Mouse (Mus musculus) kidney, embryonic 16.5 days (tissue): ENCODE measurements around the gene Gpr135. TPM values are rescaled to one million over a fixed set of nuclear protein-coding genes. Genes with fewer than 3 reads are reported as not detected.

Source experiments
- ATAC-seq: fragments of 200-750 bp; cut with Nextera tagmentation; 2 replicates; pipeline ENCODE4 v1.8.0; 2017; ENCODE audit warnings: moderate TSS enrichment; ENCODE audit not compliant: low FRiP score, low TSS enrichment
- H3K27ac ChIP-seq: fragments of 300-500 bp; sonication (generic); 2 replicates; pipeline ENCODE4 v1.5.1; 2014; ENCODE audit warnings: low read length
- H3K27me3 ChIP-seq: fragments of 300-500 bp; sonication (generic); 2 replicates; pipeline ENCODE4 v1.6.1; 2014; ENCODE audit warnings: low read length, control low read depth, mixed read lengths; ENCODE audit not compliant: insufficient read depth
- H3K36me3 ChIP-seq: fragments of 300-500 bp; sonication (generic); 2 replicates; pipeline ENCODE4 v1.6.1; 2014; ENCODE audit warnings: low read length, control low read depth, mixed read lengths; ENCODE audit not compliant: insufficient read depth
- H3K4me1 ChIP-seq: fragments of 300-500 bp; sonication (generic); 2 replicates; pipeline ENCODE4 v1.6.1; 2014; ENCODE audit warnings: low read length, control low read depth, mixed read lengths; ENCODE audit not compliant: insufficient read depth
- H3K4me2 ChIP-seq: fragments of 300-500 bp; sonication (generic); replicated peaks from 2 replicates; pipeline ENCODE4 v1.6.1; 2014; ENCODE audit warnings: low read depth, low read length
- H3K4me3 ChIP-seq: fragments of 300-500 bp; sonication (generic); 2 replicates; pipeline ENCODE4 v1.5.1; 2014; ENCODE audit warnings: mild to moderate bottlenecking, low read length
- H3K9ac ChIP-seq: fragments of 300-500 bp; sonication (generic); replicated peaks from 2 replicates; pipeline ENCODE4 v1.6.1; 2014; ENCODE audit warnings: low read length
- H3K9me3 ChIP-seq: fragments of 300-500 bp; sonication (generic); 2 replicates; pipeline ENCODE4 v1.6.1; 2016; ENCODE audit warnings: low read length, control low read depth
- WGBS: fragments of 180-500 bp; shearing (Covaris S2); extraction: QIAGEN DNeasy Blood & Tissue Kit; methylation state at CpG from one replicate; pipeline ENCODE4 v1.1.7; 2014; 5-methylcytosine and 5-hydroxymethylcytosine counted together
- polyA plus RNA-seq: library from polyadenylated mRNA; unstranded; fragments of >200 nt; fragmentation: Nextera tagmentation; extraction: Ambion mirVana; gene quantifications from 2 replicates; pipeline ENCODE4 v1.2.1, GENCODE M21; 2015

Gene Gpr135
- polyA plus RNA-seq, 1 experiment from 2014 or later, result 0.69 TPM

GRCm38 (mm10) chr12:72085329-72086165 is 14.6 kb upstream of the Gpr135 start, which contains the start of the genes L3hypdh and Jkamp:
TSS of gene L3hypdh (minus strand) at chr12:72085439.
TSS of gene Jkamp (plus strand) at chr12:72085589.
- under 1% methylated on average over 56 of the region's 60 CpGs for WGBS
- Histone ChIP-seq H3K4me1 (peaks cover 34% of the 10 kb centered on the region), H3K4me3 (peak within 1 kb of the TSS; percentile 83), H3K27me3 (no peaks in the 10 kb centered on the region), H3K4me2 (peak within 1 kb of the TSS; percentile 86), H3K27ac (peak within 1 kb of the TSS; percentile 96), H3K9me3 (no peaks in the 10 kb centered on the region), H3K9ac (peak within 1 kb of the TSS; percentile 85), H3K36me3 (peaks cover 3% of the 10 kb centered on the region)
- ATAC-seq, result peak; percentile 98

- Histone ChIP-seq H3K4me3 (peak overlapping the region; percentile 83), H3K9ac (peak overlapping the region; percentile 81), H3K27ac (peak overlapping the region; percentile 91), H3K36me3 (no peaks in the 10 kb centered on the region; the same call in 1 of the 2 replicates), H3K27me3 (no peaks in the 10 kb centered on the region), H3K4me1 (peaks cover 34% of the 10 kb centered on the region), H3K4me2 (peak overlapping the region; percentile 86), H3K9me3 (no peaks in the 10 kb centered on the region)
- 0% methylated on average over 31 of the region's 31 CpGs for WGBS
- peak; percentile 50 for ATAC-seq
These were observed 14.1 kb upstream of the Gpr135 start for GRCm38 (mm10) chr12:72085024-72085328.

GRCm38 (mm10) chr12:72084261-72085023 is 13.5 kb upstream of the Gpr135 start:
- WGBS, result 4% methylated on average over 45 of the region's 46 CpGs
- H3K4me2 ChIP-seq, result peak overlapping the region; percentile 86

GRCm38 (mm10) chr12:72083265-72083664 is 12.3 kb upstream of the Gpr135 start:
- Histone ChIP-seq H3K4me3 (no peak overlapping the region), H3K27me3 (no peaks in the 10 kb centered on the region), H3K36me3 (no peaks in the 10 kb centered on the region), H3K4me1 (peaks cover 34% of the 10 kb centered on the region), H3K27ac (no peak overlapping the region), H3K9me3 (no peaks in the 10 kb centered on the region), H3K9ac (no peak overlapping the region), H3K4me2 (no peak overlapping the region)
- no peak for ATAC-seq
- WGBS, result 83% methylated on average over 9 of the region's 9 CpGs

More at GRCm38 (mm10) chr12:72084261-72085023, 13.5 kb upstream of the Gpr135 start:
- ATAC-seq, result peak; percentile 10
- H3K4me3 ChIP-seq, result peak overlapping the region; percentile 83
- no peaks in the 10 kb centered on the region for H3K27me3 ChIP-seq
- H3K9me3 ChIP-seq, result no peaks in the 10 kb centered on the region
- no peaks in the 10 kb centered on the region for H3K36me3 ChIP-seq
- H3K4me1 ChIP-seq, result peaks cover 34% of the 10 kb centered on the region
- H3K9ac ChIP-seq, result peak overlapping the region; percentile 81
- H3K27ac ChIP-seq, result peak overlapping the region; percentile 91

GRCm38 (mm10) chr12:72082370-72082769 is 11.4 kb upstream of the Gpr135 start:
- H3K27ac ChIP-seq, result no peak overlapping the region
- ATAC-seq, result no peak
- peak overlapping the region; percentile 25 for H3K4me3 ChIP-seq
- H3K36me3 ChIP-seq, result no peaks in the 10 kb centered on the region
- 11% methylated on average over 18 of the region's 18 CpGs for WGBS
- H3K9me3 ChIP-seq, result no peaks in the 10 kb centered on the region
- peak overlapping the region; percentile 52 for H3K9ac ChIP-seq
- peaks cover 27% of the 10 kb centered on the region for H3K4me1 ChIP-seq
- no peaks in the 10 kb centered on the region for H3K27me3 ChIP-seq
- peak overlapping the region; percentile 53 for H3K4me2 ChIP-seq

GRCm38 (mm10) chr12:72081961-72082360 is 11.0 kb upstream of the Gpr135 start:
- Histone ChIP-seq H3K4me1 (peaks cover 24% of the 10 kb centered on the region), H3K4me3 (peak overlapping the region; percentile 25), H3K27me3 (no peaks in the 10 kb centered on the region), H3K9me3 (no peaks in the 10 kb centered on the region), H3K9ac (no peak overlapping the region; the same call in 1 of the 2 replicates), H3K27ac (no peak overlapping the region), H3K36me3 (no peaks in the 10 kb centered on the region), H3K4me2 (peak overlapping the region; percentile 53)
- ATAC-seq, result no peak
- WGBS, result 73% methylated on average over 3 of the region's 3 CpGs

GRCm38 (mm10) chr12:72078248-72078647 is 7.3 kb upstream of the Gpr135 start:
- no peak overlapping the region for H3K4me2 ChIP-seq
- H3K4me1 ChIP-seq, result peaks cover 11% of the 10 kb centered on the region; the same call in 1 of the 2 replicates
- H3K4me3 ChIP-seq, result no peak overlapping the region
- WGBS, result 78% methylated on average over 3 of the region's 3 CpGs
- H3K9ac ChIP-seq, result no peak overlapping the region
- H3K9me3 ChIP-seq, result no peaks in the 10 kb centered on the region
- no peaks in the 10 kb centered on the region for H3K27me3 ChIP-seq
- no peak overlapping the region for H3K27ac ChIP-seq
- ATAC-seq, result peak; percentile 44; the same call in 1 of the 2 replicates
- H3K36me3 ChIP-seq, result peaks cover 12% of the 10 kb centered on the region; the same call in 1 of the 2 replicates

GRCm38 (mm10) chr12:72069626-72070326 is 1.1 kb downstream of the Gpr135 start:
- no peak overlapping the region for H3K27ac ChIP-seq
- H3K4me2 ChIP-seq, result peak overlapping the region; percentile 86
- H3K9me3 ChIP-seq, result no peaks in the 10 kb centered on the region
- H3K9ac ChIP-seq, result peak overlapping the region; percentile 54
- H3K36me3 ChIP-seq, result peaks cover 7% of the 10 kb centered on the region; the same call in 1 of the 2 replicates
- H3K4me3 ChIP-seq, result peak overlapping the region; percentile 67
- ATAC-seq, result peak; percentile 81
- WGBS, result 6% methylated on average over 40 of the region's 40 CpGs
- peaks cover 11% of the 10 kb centered on the region for H3K4me1 ChIP-seq
- peaks cover 25% of the 10 kb centered on the region for H3K27me3 ChIP-seq

- no peak overlapping the region for H3K4me3 ChIP-seq
- no peak overlapping the region for H3K4me2 ChIP-seq
- no peaks in the 10 kb centered on the region for H3K9me3 ChIP-seq
- H3K9ac ChIP-seq, result no peak overlapping the region
- ATAC-seq, result no peak
- H3K27ac ChIP-seq, result no peak overlapping the region
- no peaks in the 10 kb centered on the region for H3K36me3 ChIP-seq
- no peaks in the 10 kb centered on the region for H3K4me1 ChIP-seq
- 80% methylated on average over 1 of the region's 1 CpGs for WGBS
- no peaks in the 10 kb centered on the region for H3K27me3 ChIP-seq
These were observed 13.1 kb downstream of the Gpr135 start for GRCm38 (mm10) chr12:72057780-72058179.
